Mouse (Mus musculus): ENCODE data around the gene Rnf13.

DNA sequence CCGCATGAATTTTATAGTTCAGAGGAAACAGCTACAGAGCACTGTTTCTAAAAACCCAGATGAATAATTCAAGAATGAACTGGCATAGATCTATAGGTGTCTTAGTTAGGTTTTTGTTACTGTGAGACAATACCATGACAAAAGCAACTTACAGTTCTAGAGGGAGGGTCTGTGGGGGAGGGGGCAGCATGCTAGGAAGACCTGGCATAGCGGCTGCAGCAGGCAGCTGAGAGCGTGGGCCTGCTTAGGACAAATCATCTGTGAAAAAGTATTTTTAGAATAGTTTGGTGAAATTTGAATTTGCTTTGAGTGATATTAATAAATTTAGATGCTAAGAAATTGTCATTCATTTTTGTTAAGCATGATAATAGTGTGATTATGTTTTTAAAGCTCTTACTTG is 90.0 kb downstream of the Rnf13 start:
- no peak for TF ChIP-seq GATA1 (IDR thresholded peaks at IDR 0.05; ENCODE audit: borderline replicate concordance, low read length)
- no peak for TF ChIP-seq FLI1 (IDR thresholded peaks at IDR 0.05; ENCODE audit: low read length)
